Mouse (Mus musculus) right cerebral cortex, postnatal 4 days (tissue): ENCODE results near the gene Tnr.

Experiments used
- DNase-seq: peaks from one replicate; pipeline ENCODE4 v3.0.0-alpha.2; 2022

The Tnr gene

DNA sequence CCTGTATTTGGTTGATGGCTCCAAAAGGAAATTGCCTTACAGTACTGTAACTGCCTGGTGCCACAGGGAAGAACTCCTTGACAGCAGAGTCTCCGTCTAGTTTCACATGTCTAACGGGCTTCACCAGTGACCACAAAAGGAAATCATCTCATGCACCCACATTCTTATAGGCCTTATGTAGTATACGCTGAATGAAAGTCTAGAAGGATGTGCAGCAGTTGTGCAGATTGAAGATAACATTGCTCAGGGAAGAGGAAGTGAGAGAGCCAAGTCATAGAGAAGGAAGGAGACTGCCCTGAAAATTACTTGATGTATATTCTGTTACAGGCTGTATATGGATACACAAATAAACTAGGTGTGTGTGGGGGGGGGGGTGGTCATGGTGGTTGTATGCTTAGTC lies 211.5 kb downstream of the Tnr start:
- DNase-seq, result no peak

DNA sequence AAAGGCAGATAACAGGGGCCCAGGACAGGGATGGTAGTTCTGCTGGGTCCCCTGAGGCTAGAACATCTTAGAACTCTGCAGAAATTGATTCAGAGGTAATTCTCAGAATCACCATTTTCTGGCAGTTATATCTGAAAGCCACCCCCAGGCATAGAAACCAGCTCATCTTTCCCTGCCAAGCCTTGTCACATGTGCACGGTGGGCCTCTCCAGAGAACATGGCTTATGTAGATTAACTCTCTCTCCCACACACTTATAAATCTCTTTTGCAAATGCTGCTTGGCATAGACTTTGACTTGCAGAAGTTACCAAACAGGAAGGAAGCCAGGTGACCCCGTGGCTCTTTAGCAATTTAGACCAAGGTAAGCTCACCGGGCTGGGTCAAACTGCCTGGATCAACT lies 215.9 kb downstream of the Tnr start:
- no peak for DNase-seq

DNA sequence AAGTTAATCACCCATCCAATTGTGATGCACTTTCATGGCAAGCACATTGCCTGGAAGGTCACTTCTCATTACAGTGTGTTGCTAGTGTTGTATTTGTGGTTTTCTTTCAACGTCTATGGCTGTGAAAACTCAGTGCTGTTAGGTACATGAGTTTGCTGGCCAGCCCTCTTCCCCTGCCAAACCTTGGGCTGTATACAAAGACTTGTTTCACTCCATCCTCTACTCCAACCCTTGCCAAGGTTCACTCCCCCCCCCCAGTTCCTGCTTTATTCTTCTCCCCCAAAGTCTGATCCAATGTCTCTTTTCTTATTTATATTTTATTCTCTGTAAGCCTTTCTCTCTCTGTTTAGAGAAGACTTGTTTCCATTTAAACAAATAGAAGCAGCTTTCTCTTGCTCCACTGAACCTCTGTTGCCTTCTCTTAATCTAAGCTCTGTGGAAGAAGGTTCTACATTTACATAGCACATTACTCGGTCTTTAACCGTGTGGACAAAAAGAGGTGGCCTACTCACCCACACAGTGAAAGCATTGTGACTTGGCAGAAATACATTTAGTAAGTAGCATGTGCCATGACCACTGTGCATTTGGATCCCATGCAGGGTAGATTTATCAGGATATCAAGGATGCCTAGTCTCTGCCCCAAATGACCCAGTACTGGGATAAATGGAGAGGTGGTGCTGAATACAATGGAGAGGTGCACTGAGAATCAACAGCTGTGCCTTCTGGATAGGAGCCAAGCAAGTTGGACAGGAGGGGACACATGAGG lies 217.9 kb downstream of the Tnr start:
- no peak for DNase-seq

DNA sequence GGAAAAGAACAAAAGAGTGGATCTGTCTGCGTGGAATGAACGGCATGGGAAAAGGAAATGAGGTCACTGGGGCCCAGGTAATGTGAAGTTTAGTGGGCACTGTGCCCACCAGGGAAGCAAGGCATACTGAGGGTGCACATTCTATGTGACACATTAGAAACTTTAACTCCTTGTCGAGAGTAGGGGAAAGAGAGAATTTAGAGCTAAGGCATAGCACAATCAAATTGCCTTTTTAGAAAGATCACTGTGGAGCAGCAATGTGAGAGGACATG lies 218.4 kb downstream of the Tnr start:
- DNase-seq, result no peak

DNA sequence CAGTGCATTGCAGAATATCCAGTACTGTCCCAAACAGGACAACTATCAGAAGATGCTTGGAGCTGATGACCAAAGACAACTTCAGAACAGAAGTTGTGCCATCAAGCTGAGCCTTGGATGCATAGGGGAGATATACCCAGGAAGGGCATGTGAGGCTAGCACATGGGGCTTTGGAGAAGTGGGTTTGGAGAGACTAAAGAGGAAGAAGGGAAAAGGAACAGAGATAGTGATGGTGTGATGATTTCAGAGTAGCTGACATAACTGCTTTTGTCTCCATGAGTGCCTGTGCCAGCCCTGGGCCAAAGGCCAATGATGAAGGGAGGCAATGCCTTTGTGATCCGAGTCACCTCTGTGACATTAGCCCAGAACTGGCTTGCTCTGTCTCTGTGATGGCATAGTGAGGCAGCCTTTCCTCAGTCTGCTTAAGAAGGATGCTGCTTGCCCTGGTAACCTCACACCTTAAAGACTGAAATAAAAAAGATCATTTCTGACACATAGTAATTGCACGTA lies 220.2 kb downstream of the Tnr start:
- no peak for DNase-seq

DNA sequence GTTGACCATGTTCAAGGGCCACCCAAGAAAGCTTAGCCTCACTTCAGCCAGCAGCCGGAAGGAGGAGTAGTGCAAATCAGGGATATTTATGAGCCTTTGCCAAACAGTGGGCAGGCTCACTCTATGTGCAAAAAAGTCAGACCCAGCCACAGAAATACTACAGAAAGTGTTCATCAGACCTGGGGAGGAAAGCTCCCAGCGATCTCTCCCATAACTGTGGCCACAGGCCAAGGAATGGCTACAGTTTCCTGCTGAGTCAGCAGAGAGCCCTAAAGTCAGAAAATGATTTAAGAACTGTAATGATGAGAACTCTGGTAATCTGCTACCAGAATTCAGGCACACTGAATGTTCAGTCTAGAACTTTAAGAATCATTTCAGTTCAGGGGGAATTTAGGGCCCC lies 221.7 kb downstream of the Tnr start:
- no peak for DNase-seq

DNA sequence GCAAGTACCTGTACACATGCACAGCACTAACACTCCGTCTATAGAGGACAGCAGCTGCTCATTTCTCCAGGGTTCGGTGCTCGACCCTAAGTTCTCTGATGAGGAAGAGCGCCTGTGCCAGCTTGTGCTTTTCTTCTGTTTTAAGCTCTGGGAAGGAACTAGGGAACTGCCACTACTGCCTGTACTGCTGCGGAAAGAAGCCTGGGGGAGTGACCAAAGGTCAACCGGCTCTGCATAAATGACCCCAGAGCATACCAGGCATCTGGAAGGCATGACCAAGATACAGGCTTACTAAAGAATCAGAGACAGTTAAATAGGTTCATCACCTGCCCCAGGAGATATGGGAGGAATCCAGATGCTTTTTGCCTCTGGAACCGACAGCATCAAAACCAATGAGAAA lies 224.4 kb downstream of the Tnr start:
- DNase-seq, result no peak

DNA sequence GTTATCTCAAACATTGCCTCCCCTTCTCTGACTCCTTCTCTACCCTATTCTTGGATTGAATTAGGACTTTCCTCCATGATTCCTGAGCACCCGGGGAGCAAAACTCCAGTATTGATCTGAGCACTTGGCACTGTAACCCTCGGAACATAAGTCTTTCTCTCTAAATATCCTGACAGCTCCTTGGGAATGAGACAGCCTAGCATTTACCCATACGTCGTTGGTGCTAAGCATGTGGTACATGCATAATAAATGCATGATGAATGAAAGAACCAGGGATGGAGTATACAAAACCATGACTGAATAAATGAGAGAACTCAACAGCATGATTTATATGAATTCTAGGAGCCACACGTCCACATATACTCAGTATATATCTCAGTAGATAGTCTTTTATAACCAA lies 226.8 kb downstream of the Tnr start:
- DNase-seq, result no peak

DNA sequence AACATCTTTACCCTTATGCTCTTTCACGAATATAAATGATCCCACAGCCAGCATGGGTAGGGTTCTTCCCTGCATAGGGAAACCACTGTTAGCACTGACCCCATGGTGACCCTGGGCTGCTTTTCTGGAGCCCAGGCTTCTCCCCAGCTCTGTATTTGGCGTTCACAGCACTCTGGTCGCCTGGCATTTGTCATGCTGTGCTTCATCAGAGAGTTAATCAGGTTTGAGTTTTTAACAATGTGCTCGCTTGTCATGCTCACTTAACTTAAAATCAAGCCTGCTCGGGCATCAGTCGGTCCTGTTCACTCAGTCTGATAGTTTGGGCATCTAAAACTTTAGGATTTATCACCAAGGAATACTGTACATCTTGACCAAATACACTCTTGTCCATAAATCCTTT lies 227.3 kb downstream of the Tnr start:
- DNase-seq, result no peak

DNA sequence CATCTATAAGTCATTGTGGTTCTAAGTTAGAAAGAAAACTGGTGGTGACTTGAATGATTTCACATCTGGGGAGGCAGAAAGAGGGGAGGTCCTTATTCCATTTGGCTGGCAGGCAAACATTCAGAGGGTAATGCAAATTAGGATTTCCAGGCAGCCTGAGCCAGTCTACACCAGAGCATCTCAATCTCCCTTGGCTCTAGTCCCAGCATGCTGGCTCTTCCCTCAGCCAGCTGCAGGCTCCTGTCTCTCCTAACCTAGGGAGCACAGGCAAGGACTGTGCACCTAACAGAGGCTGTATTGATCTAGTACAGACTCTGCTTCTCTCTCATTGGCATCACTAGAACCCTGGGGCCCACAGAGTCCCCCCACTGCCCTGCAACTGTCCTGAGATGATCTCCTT lies 237.4 kb downstream of the Tnr start:
- DNase-seq, result no peak

DNA sequence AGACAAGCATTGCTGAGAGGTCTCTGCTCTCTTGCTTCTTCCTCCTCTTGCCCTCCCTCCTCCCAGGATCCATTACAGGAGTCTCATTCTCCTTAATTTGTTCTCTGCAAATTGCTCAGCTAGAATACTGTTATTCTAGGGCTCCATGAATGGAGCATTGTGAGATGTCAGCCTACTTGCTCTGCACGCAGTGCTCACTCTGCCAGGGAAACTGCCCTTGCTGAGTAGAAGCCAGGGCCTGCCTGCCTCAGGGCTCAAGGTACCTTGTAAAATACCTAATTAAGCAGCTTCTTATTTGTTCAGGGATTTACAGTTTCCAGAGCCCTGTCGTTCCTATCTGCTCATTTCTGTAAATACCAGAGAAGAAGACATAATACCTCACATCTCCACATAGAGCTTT lies 240.3 kb downstream of the Tnr start:
- DNase-seq, result no peak

DNA sequence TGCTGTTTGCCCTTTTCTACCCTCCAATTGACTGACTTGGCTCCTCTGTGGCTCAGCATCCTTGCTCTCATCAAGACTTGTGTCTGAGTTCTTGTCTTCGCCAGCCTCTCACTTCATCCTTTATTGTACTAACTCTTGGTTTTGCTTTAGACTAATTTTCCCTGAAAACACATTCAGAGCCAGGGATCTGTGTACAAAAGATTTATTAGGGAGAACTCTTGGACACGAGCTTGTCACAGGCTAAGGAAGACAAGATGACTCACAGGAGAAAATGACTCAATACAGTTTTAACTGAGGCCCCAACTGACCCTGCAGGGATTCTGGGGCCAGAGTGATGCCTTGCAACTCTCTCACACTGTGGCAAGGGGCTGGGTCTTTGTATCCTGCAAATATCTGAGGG lies 241.3 kb downstream of the Tnr start:
- DNase-seq, result no peak

DNA sequence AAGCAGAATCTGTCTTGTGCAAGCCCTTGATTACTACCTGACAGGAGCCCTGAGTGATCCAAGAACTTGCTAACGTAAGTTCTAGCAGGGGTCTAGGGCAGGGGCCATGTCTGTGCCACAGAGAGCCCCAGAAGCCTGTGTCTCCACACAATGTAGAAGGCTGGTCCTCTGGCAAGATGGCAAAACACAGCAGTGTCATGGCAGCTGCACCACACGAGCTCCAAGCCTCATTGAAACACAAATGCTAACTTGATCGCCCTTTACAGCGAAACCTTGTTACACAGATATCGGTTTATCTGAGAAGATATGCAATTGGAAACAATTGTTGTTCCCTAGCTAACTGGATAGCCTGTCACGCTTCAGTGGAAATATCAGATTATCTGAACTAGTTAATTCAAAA lies 246.4 kb downstream of the Tnr start:
- no peak for DNase-seq

DNA sequence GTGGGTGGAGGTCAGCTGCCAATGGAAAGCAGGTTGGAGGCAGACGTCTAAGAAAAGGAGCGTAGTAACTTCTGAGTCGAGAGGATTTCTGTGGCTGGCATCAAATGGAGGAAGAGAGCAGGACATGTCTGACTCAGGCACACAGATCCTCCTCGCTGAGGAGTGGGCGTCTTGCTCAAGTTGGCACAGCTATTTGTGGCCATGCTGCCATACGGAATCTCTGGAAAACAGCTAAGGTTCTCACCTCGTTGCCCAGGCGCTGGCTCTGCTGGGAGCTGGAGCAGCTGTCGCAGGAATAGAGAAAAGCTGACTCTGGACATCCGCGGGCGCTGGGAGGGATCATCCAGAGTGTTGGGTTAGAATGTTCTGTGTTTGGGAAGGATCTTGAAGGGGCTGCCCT lies 250.1 kb downstream of the Tnr start:
- peak; percentile 15 for DNase-seq

DNA sequence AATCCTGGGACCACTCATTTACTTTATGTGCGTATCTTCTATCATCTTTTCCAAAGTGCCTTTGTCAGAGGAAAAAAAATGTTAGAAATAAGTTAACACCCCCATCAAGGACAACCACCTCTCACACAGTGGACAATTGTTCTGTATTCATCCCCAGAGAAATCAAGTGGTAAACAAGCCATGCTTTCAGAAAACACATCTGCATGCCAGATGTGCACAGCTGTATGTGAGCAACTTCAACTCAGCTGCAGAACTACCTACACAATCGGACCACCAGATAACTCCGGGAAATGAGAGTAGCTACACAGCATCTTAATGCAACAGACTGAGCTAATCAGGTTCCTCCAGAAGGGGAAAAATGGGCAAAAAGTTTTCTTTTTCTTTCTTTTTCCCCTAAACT lies 251.6 kb downstream of the Tnr start:
- no peak for DNase-seq

DNA sequence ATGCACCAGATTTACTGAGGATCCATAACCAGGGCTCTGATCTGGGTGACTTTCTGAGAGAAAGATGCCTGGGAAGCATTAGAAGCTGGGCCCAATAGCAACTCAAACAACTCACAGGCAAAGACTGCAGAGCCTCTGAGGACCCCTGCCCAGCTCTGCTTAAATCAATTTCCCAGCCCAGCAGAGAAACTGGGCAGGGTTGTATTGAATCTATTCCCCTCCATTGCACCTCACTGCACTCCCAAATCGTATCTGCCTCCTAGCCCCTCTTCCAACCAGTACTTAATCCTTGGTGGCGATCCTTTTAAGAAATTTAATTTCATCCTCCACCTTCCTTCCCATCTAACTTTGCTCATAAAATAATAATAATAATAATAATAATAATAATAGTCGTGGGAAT lies 253.5 kb downstream of the Tnr start:
- DNase-seq, result no peak

DNA sequence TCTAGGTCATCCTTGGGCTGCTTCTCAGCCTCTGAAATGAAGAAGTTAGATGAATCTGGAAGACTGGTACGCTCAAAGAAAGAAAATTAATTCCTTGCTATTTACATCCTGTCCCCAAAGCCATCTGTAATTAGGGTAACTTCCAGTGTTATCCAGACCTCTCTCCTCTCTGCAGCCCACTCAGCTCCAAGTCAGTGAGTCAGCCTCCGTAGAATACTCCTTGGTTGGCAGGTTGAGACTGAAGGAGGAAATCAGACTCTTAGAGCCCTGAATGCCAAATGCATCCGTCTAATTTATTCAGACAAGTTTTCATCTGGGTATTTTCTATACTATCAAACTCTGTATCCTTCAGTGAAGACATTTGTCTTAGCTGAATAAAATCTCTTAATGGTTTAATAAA lies 255.9 kb downstream of the Tnr start:
- no peak for DNase-seq

DNA sequence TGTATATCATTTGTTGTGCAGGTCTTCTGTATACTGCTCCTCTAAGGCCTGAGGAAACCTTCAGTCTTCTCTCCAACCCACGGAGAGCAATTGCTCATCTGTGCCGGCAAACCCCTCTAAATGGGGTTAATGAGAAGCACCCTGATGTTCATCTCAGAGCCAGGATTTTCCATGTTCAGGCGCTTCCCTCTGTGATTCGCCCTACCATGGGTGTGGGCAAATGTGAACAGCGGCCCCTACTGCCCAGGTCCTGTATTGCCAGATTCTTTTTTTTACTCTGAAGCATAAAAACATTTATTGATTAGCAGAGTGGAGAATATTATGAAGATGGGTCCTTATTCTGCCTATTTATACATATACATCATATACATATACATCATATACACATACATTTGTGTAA lies 260.3 kb downstream of the Tnr start:
- DNase-seq, result no peak

DNA sequence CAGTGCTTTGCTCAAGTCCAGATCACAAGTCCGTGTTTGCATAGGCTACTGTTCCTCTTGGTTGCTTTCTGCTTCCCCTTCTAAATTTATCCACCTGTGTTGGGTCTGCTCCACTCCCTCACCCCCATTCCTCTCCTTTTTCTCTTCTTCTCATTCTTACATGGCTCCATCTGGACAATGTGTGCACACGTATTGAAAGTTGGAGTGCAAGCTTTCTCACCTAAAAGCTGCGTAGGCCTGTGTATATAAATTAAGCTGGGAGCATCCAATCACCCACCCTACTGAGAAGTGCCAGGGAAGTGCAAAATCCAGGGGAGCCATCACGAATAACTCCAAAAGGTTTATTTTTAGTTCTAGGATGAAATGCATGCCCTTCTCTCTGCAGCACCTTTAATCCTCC lies 264.7 kb downstream of the Tnr start:
- DNase-seq, result no peak

DNA sequence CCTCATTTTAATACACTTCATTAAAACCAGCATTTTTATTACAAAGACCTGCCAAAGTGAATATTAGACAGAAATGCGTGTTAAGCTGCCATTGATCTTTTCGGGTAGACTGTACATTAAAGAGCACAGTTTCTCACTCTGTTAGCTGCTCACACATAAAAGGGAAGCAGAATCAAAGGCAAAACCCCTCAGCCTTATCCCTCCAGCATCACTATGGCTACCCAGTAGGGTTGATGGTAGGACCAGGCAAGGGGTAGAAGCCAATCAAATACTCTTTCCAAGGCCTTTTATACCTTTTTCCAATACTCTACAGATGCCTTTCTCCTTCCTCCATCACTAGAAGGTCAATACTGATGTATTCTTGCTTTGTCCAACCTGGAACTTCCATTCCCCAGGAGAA lies 269.0 kb downstream of the Tnr start:
- no peak for DNase-seq

DNA sequence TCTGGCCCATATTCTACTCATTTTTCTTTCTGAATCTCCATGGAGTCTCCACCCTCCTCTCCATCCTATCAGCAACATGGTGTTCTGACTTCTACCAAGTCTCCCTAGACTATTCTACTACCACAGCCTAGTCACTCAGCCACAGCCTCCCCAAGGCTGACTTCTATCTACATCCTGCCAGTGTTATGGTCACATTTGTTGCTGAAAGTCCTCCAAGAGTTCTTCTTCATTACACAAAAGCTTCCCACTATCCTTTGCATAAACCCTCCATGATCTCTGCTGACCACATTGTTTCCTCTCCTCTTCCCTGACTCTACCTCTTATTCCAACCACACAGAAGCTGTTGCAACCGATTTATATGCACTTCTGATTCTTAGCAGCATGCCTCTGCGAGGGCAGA lies 272.5 kb downstream of the Tnr start:
- DNase-seq, result no peak

DNA sequence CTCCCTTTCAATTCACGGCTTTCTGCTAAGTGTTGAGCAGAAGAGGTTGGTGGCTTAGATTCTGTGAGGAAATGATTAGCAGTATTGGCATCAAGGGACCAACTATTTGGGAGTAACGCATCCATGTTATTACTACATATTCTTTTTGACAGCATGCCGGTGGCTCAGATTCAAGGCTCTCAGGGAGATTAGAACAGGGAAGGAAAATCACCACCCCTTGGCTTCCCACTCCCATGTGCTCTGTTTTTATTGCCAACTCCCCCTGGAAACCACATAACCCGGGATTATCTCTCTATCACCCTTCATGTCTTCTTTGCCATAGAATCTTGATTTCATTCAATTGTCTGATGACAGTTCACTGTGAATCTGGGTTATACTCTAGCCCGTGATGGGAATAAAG lies 276.8 kb downstream of the Tnr start:
- DNase-seq, result no peak

DNA sequence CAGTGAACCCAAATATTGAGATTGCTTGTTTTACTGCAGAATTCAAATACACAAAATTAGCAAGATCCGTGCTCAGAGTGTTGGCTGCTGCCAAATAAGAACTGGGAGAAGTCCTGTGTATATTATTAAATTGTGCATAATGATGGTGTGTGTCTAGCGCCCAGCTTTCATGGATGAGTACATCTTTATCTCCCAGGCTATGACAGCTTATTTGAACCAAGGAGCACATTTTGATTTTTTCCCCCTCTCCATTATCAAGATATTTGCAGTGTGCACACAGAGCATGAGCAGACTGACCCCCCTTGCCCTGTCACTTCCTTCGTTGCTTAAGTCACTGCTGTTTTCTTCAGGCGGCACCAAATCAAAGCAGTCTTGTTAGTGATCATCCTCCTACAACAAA lies 278.2 kb downstream of the Tnr start:
- DNase-seq, result no peak

DNA sequence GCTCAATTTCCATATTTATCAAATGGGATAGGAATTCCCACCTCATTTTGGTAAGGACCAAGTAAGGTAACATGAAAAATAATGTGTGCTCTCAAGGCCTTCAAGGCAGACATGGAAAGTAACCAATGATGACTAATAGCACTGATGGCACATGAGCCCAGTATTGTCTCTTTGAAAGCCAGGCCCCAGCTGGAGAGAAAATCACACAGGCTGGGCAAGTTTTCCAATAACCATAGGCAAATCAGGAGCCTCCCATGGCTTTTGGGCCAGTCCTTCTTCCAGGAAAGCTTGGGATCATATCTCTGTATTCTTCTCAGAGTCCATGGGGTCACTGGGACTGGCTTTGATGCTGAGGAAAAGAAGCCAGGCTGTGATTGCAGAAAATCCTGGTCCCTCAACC lies 280.1 kb downstream of the Tnr start:
- DNase-seq, result no peak

DNA sequence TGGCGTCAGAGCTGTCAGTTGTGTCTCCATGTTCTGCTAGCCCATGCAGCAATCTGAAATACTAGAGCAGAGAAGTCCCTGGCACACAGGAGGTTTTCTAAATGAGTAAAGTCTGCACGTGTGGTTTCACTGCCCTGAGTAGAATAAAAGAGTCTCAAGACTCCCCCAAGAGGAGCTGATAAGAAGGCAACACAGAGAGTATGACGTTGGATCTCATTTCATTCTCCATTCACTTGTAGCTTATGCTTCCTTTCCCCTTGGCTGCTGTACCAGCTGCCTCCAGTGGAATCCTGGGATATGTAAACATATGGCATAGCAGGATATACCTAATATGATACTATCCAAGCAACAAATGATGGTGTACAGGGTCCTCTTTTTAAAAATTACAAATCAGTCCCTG lies 285.9 kb downstream of the Tnr start:
- no peak for DNase-seq

DNA sequence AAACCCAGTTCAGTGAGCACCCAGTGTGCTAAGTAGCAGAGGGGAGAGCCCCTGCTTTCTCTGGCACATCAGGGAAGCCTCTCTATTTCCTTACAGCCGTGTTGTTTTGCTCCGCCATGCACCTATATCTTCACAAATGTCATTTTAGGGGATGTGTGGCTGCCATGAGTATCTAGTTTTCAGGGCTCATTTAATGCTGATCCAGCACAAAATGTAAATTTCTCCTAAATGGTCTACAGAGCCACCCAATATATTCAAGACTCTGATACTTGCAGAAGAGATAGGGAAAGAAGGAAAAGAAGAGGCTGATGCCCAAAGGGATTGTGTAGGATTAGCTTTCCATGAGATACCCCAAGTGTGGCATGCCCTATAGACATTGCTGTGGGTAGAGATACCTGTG lies 288.2 kb downstream of the Tnr start:
- no peak for DNase-seq
